Mouse (Mus musculus) CD8-positive naive resting alpha-beta T cell, adult 2 months (primary cell): ENCODE results near the gene B3gnt7.

Experiments used
- DNase-seq, 2 experiments: peaks; one replicate each; pipeline ENCODE4 v3.0.0; 2022; ENCODE audit warnings: low read depth in 2 of 2, low spot score in 2 of 2

The B3gnt7 gene

GRCm38 (mm10) chr1:86302532-86302931 lies at the start of gene B3gnt7:
Gene B3gnt7, plus strand, starts transcription at chr1:86302832.
- no peak for DNase-seq

DNA sequence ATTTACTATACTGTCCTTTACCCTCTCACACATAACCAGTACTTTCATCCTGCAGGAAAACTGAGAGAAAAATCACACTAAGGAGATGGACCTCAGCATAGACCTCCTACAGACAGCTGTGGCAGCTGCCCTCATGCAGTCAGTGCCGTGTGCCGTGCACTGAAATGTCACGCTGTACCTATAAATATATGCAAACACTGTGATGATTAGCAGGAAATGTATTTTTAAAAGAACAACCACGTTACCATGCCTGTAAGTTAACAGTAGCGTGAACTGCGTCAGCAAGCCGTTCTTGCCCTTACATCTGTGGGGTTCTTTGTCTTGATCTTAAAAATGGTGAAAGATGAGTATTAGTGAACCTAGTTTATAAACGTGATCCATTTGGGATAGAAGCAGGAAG lies 49.2 kb upstream of the B3gnt7 start:
- DNase-seq: no peak

DNA sequence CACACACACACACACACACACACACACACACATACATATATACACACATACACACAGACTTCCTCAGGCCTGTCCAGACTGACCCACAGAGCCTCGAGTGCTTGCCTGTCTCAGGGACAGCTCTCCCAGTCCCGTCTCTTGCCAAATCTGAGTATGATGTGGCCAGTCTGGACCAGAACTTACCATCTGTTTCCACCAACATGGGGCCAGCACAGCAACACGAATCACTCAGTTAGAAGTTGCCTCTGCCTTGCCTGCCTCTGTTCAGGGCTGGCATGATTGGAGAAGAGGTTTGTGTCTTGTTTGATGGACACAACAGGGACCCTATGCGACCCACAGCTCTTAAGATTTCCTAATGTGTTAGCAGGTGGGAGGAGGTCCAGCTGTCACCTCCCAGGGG lies 46.3 kb upstream of the B3gnt7 start:
- DNase-seq: no peak

DNA sequence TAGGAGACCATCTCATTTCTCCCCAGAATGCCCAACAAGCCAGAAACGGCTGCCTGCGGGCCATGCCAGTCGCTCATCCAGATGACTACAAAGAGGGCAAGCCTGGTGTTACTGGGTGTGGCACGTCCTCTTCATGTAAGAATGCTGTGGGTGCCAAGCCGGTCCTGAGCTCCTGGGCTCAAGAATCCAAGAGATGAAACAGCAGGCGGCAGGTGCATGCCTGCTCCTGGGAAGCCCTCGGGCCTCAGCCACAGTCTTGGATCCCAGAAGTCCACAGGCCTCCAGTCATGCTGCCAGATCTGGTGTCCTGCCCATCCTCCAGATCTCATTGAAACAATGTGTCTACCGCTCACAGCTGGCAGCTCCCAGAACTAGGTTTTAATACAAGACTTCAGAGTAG lies 45.4 kb upstream of the B3gnt7 start:
- DNase-seq: no peak

- no peak for DNase-seq
These were observed 44.3 kb upstream of the B3gnt7 start for GRCm38 (mm10) chr1:86258171-86258824.

DNA sequence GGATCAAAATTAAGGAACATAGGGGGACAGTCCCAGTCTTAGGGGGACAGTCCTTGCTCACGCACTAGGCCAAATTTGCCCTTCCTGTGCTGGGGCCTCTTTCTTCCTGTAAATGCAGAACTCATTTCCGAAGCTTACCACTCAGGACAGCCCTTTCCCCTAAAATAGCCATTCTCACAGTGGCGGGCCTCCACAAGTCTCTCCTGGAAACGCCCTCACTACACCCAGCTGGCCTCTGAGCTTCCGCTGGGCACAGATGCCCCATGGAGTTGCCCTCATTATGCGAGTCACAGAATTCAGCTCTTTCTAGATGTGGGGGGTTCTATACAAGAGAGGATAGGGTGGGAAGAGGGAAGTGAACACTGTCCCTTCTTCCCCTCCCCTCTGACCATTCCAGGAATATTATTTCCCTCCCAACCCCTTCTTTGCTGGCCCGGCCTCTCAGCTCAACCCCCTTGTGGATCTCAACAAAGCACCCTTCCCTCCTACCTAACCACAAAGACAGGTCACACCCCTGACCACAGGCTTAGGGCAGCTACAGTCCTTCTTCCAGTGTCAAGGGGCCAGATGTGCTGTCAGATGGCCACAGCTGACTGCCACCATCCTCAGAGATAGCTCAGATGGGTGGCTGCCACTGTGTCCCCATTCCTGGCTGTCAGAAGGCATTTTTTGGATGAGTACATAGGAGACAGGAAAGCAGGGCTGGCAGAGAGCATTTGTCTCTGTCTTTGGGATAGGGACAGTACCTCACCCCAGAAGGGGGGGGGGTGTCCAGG lies 38.9 kb upstream of the B3gnt7 start:
- DNase-seq: no peak

- DNase-seq: no peak
These were observed 37.6 kb upstream of the B3gnt7 start for GRCm38 (mm10) chr1:86265060-86265459.

DNA sequence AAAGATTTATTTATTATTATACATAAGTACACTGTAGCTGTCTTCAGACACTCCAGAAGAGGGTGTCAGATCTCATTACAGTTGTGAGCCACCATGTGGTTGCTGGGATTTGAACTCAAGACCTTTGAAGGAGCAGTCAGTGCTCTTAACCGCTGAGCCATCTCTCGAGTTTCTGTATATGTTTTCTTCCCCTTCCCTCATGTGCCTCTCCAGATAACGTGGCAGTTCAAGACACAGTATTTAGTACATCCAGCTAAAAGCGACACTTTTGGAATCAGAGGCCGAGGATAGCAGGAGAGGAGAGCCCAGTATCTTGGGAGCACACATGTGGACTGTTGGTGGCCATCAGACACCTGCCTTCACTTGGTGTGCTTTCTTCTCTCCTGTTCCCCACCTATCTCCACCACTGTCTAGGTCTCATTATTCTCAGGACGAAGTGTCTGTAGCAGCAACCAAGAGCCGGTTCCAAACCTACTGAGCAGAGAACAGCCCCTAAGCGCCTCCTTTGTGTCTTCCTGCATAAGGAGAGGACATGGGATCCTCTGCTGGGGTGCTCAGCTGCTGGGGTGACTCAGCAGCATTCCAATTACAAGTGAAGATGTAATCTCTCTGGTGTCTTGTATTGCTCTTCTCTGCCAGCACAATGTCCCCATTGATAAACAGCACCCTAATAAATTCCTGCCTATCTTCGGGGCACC lies 34.0 kb upstream of the B3gnt7 start:
- DNase-seq: no peak

DNA sequence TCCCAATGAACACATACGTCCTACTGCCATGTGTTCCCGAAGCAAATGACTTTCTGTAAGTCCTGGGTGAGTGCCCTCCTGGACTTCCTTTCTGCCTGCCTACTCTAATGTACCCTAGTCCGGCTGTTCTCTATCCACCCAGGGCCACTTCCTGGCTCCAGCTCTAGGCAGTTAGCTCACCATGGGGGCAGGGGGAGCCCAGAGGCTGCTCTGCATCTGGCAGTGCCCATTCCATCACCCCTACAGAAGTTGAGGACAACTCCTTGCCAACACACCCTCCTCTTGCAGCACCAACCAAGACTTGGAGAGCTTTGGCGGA lies 33.5 kb upstream of the B3gnt7 start:
- no peak for DNase-seq

- no peak for DNase-seq
These were observed 30.9 kb upstream of the B3gnt7 start for GRCm38 (mm10) chr1:86271707-86272106.

DNA sequence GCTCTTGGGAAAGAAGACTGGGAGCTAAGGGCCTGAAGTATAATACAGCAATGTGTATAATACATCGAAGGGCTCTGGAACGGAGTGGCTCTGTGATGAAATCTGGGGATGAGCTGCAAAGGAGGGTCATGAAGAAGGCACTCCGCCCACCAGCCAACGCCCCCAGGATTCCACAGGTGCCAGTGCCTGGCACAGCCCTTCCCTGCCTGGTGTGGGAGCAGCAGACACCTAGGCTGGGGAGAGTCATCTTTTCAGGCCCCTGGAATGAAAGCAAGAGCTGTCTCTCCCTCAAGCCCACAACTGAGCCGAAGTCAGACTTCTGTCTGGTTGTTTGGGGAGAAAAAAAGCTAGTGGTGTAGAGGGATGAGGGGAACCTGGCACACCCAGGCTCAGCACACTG lies 25.6 kb upstream of the B3gnt7 start:
- no peak for DNase-seq

DNA sequence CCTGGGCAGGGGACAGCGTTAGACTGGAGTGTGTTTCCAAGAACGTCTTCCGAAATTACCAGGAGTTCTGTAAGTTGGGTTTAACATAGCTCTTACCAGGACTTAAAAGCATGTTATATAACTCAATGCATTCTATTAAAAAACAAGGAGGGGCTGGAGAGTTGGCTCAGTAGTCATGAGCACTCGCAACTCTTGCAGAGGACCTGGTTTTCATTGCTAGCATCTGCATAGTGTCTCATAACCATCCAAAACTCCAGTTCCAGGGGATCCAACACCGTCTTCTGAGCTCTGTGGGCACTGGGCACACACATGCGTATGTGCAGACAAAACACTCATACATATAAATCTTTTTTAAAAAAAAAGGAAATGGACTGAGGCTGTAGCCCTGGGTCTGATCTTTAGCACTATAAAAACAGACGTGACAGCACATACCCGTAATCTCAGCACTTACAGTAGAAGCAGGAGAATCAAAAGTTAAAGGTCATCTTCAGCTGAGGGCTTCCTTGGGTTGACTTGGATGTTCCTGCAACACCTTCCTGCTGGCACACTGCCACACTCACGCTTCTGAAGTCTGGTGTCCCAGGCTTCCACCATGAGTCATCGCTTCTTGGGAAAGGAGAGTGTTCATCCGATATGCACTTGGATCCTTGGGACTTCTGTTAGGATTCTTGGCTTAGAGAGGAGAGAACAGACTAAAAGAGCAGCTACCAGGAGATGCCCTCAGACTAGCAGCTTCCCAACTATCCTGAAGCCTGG lies 20.7 kb upstream of the B3gnt7 start:
- no peak for DNase-seq

GRCm38 (mm10) chr1:86284101-86284500 lies 18.5 kb upstream of the B3gnt7 start:
- DNase-seq: no peak

GRCm38 (mm10) chr1:86285295-86285694 lies 17.3 kb upstream of the B3gnt7 start:
- DNase-seq: no peak

GRCm38 (mm10) chr1:86287473-86287872 lies 15.2 kb upstream of the B3gnt7 start:
- DNase-seq: no peak

- no peak for DNase-seq
These were observed 12.2 kb upstream of the B3gnt7 start for GRCm38 (mm10) chr1:86290452-86290851.

GRCm38 (mm10) chr1:86293091-86293490 lies 9.5 kb upstream of the B3gnt7 start:
- DNase-seq: no peak

DNA sequence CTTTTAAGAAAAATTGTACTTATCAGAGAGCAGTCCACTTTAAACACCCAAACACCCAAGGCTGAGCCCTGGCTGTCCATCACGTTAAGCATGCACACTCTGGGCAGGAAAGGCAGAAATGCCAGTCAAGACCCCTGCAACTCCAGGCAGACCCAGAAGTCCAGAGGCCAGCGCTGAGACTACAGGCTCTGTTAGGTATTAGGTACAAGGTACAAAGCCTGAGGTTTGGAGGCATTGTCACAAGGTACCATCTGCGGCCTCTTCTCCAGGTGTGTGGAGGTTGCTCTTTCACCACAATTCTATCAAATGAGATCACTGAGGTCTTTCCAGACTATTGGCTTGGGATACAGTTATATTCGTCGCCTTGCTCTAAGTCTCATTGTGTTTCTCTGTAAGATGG lies 8.8 kb upstream of the B3gnt7 start:
- no peak for DNase-seq

- DNase-seq: no peak
These were observed 8.2 kb upstream of the B3gnt7 start for GRCm38 (mm10) chr1:86294472-86294871.

GRCm38 (mm10) chr1:86300093-86300492 lies 2.5 kb upstream of the B3gnt7 start:
- DNase-seq: no peak

- no peak for DNase-seq
These were observed 1.9 kb upstream of the B3gnt7 start for GRCm38 (mm10) chr1:86300731-86301130.
